Mouse (Mus musculus) liver, embryonic 15.5 days (tissue): ENCODE measurements around the gene Trappc6a. TPM values are rescaled to one million over a fixed set of nuclear protein-coding genes. Genes with fewer than 3 reads are reported as not detected.

Experiments
- ATAC-seq: fragments of 200-750 bp; cut with Nextera tagmentation; 2 replicates; pipeline ENCODE4 v1.8.0; 2017; ENCODE audit warnings: moderate number of reproducible peaks, mild to moderate bottlenecking, moderate library complexity; ENCODE audit not compliant: insufficient read depth
- H3K27ac ChIP-seq: fragments of 300-500 bp; sonication (generic); replicated peaks from 2 replicates; pipeline ENCODE4 v1.5.1; 2015; ENCODE audit warnings: mild to moderate bottlenecking, inconsistent platforms
- H3K27me3 ChIP-seq: fragments of 300-500 bp; sonication (generic); 2 replicates; pipeline ENCODE4 v1.6.1; 2015; ENCODE audit warnings: mild to moderate bottlenecking, inconsistent platforms
- H3K36me3 ChIP-seq: fragments of 300-500 bp; sonication (generic); replicated peaks from 2 replicates; pipeline ENCODE4 v1.6.1; 2015; ENCODE audit warnings: moderate library complexity, mild to moderate bottlenecking, inconsistent platforms
- H3K4me1 ChIP-seq: fragments of 300-500 bp; sonication (generic); replicated peaks from 2 replicates; pipeline ENCODE4 v1.6.1; 2015; ENCODE audit warnings: inconsistent platforms
- H3K4me2 ChIP-seq: fragments of 300-500 bp; sonication (generic); 2 replicates; pipeline ENCODE4 v1.6.1; 2015; ENCODE audit warnings: moderate library complexity, mild to moderate bottlenecking, inconsistent platforms
- H3K4me3 ChIP-seq: fragments of 300-500 bp; sonication (generic); replicated peaks from 2 replicates; pipeline ENCODE4 v1.5.1; 2015; ENCODE audit warnings: mild to moderate bottlenecking, inconsistent platforms
- H3K9ac ChIP-seq: fragments of 300-500 bp; sonication (generic); 2 replicates; pipeline ENCODE4 v1.6.1; 2015; ENCODE audit warnings: moderate library complexity, mild to moderate bottlenecking, inconsistent platforms
- H3K9me3 ChIP-seq: fragments of 300-500 bp; sonication (generic); replicated peaks from 2 replicates; pipeline ENCODE4 v1.6.1; 2016; ENCODE audit warnings: inconsistent platforms
- WGBS: fragments of 180-500 bp; shearing (Covaris S2); methylation state at CpG from one replicate; pipeline ENCODE4 v1.1.7; 2015; ENCODE audit warnings: mixed read lengths; ENCODE audit not compliant: insufficient replicate concordance; 5-methylcytosine and 5-hydroxymethylcytosine counted together
- polyA plus RNA-seq: library from polyadenylated mRNA; unstranded; fragments of >200 nt; fragmentation: Nextera tagmentation; extraction: Ambion mirVana; gene quantifications from 2 replicates; pipeline ENCODE4 v1.2.1, GENCODE M21; 2015

Trappc6a gene
- polyA plus RNA-seq, 1 experiment from 2014 or later, result 42.0 TPM

- Histone ChIP-seq H3K9ac (no peak overlapping the region), H3K9me3 (no peaks in the 10 kb centered on the region), H3K27me3 (peaks cover 64% of the 10 kb centered on the region), H3K4me1 (peaks cover 22% of the 10 kb centered on the region), H3K36me3 (peaks cover 13% of the 10 kb centered on the region), H3K4me3 (no peak overlapping the region), H3K27ac (no peak overlapping the region), H3K4me2 (no peak overlapping the region)
- no peak for ATAC-seq
- 53% methylated on average over 2 of the region's 2 CpGs for WGBS
These were observed 16.9 kb downstream of the Trappc6a start for GRCm38 (mm10) chr7:19525105-19525481.

GRCm38 (mm10) chr7:19531077-19531476, 22.9 kb downstream of the Trappc6a start:
- 71% methylated on average over 10 of the region's 10 CpGs for WGBS
- peaks cover 72% of the 10 kb centered on the region for H3K36me3 ChIP-seq
- no peak overlapping the region for H3K4me3 ChIP-seq
- no peak overlapping the region for H3K27ac ChIP-seq
- ATAC-seq, result no peak
- no peak overlapping the region for H3K9ac ChIP-seq
- no peak overlapping the region for H3K4me2 ChIP-seq
- no peaks in the 10 kb centered on the region for H3K9me3 ChIP-seq
- H3K4me1 ChIP-seq, result 0 out of 2 replicates have a peak, but pooled peaks cover 3% of the 10 kb centered on the region
- H3K27me3 ChIP-seq, result peaks cover 5% of the 10 kb centered on the region; the same call in 1 of the 2 replicates

DNA sequence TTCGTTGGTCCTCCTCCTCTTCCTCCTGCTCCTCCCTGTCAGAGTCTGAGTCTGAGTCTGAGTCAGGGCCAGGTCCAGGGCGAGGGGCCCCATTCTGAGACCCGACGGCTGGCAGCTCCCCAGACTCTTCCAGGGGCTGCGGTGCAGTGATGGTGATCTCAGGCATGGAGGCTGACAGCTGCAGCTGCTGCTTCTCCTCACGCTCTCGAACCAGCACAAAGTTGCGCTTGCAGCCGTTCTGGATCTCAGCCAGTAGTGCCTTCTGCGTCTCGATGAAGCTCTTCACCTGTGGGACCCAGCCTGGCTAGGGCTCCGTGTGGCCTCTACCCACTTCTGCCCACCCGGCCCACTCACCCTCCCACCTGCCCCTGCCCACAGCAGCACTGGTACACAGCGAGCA, 24.0 kb downstream of the Trappc6a start:
- Histone ChIP-seq H3K4me2 (no peak overlapping the region), H3K27ac (no peak overlapping the region), H3K36me3 (peaks cover 78% of the 10 kb centered on the region), H3K4me3 (no peak overlapping the region), H3K4me1 (0 out of 2 replicates have a peak, but pooled peaks cover 3% of the 10 kb centered on the region), H3K9ac (no peak overlapping the region), H3K27me3 (no peaks in the 10 kb centered on the region), H3K9me3 (no peaks in the 10 kb centered on the region)
- no peak for ATAC-seq
- 88% methylated on average over 14 of the region's 14 CpGs for WGBS

DNA sequence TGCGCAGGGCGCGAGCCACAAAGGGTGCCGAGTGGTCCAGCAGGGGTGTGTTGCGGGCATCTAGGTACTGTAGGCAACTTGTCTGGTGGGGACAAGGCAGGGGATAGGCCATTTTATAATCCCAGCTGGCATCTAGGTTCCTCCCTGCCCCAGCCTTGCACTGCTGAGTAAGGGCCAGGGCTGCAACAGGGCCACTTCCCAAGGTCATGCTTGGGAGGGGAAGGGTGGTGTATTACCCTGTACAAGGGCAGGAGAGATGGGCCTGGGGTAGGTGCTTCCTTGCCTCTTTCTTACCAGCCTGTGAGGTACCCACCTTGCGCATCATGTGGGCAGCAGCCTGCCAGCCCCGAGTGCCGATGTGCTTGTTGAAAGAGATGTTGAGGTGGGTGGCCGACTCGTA, 26.5 kb downstream of the Trappc6a start:
- H3K9ac ChIP-seq, result no peak overlapping the region
- H3K9me3 ChIP-seq, result no peaks in the 10 kb centered on the region
- H3K27ac ChIP-seq, result no peak overlapping the region
- peaks cover 74% of the 10 kb centered on the region for H3K36me3 ChIP-seq
- WGBS, result 89% methylated on average over 10 of the region's 10 CpGs
- no peaks in the 10 kb centered on the region for H3K27me3 ChIP-seq
- no peak overlapping the region for H3K4me3 ChIP-seq
- 0 out of 2 replicates have a peak, but pooled peaks cover 3% of the 10 kb centered on the region for H3K4me1 ChIP-seq
- no peak overlapping the region for H3K4me2 ChIP-seq
- ATAC-seq, result no peak

- Histone ChIP-seq H3K4me2 (no peak overlapping the region), H3K27ac (no peak overlapping the region), H3K9me3 (no peaks in the 10 kb centered on the region), H3K4me1 (peaks cover 32% of the 10 kb centered on the region), H3K9ac (no peak overlapping the region), H3K4me3 (no peak overlapping the region), H3K36me3 (peaks cover 22% of the 10 kb centered on the region), H3K27me3 (no peaks in the 10 kb centered on the region)
- ATAC-seq, result no peak
- WGBS, result 92% methylated on average over 2 of the region's 2 CpGs
These were observed 32.8 kb downstream of the Trappc6a start for GRCm38 (mm10) chr7:19540771-19541566.

DNA sequence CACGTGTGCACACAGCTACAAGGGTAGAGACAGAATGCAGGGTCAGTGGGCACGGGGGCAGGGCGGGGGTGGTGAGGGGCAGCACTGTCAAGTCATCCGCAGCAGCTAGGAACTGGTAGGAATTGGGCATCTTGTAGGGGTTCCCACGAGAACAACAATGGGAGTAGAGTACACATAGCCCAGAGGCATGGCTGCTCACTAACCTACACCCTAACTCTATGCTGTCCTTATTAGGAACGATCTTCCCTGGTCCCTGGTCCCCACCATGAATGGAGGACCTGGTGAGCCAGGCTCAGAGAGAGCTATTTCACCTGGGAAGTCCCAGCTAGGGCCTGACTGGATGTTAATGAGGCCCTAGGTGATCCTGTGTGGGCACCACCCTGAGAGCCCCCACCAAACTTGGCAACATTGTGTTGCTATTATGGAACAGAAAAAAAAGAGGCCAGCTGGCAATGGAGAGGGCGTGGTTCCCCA, 33.5 kb downstream of the Trappc6a start:
- ATAC-seq, result no peak
- Histone ChIP-seq H3K36me3 (peaks cover 18% of the 10 kb centered on the region), H3K4me2 (no peak overlapping the region), H3K27ac (no peak overlapping the region), H3K9me3 (no peaks in the 10 kb centered on the region), H3K27me3 (no peaks in the 10 kb centered on the region), H3K9ac (no peak overlapping the region), H3K4me1 (peaks cover 39% of the 10 kb centered on the region), H3K4me3 (no peak overlapping the region)
- 84% methylated on average over 7 of the region's 7 CpGs for WGBS

GRCm38 (mm10) chr7:19542155-19542691, 34.0 kb downstream of the Trappc6a start:
- Histone ChIP-seq H3K4me2 (no peak overlapping the region), H3K9ac (no peak overlapping the region), H3K9me3 (no peaks in the 10 kb centered on the region), H3K4me1 (peaks cover 44% of the 10 kb centered on the region), H3K36me3 (peaks cover 16% of the 10 kb centered on the region), H3K27me3 (no peaks in the 10 kb centered on the region), H3K27ac (no peak overlapping the region), H3K4me3 (no peak overlapping the region)
- no peak for ATAC-seq
- WGBS, result 62% methylated on average over 8 of the region's 8 CpGs

DNA sequence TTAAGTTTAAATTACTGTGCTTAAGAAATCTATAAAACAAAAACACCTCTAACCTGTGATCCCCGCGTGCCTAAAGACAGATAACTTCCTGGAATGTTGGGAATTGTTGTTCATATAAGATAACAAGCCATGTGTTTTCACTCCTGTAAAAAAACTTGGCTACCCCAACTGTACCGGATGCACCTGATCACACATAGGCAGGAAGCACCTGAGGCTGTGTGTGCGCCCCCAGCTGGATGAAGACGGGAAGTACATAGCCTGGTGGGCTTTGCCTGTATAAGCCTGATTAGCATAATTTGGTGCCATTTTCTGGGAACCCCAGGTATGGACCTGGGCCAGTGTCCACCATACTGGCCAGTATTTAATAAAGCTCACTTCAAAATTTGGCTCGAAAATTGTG, 35.4 kb downstream of the Trappc6a start:
- Histone ChIP-seq H3K9ac (no peak overlapping the region), H3K36me3 (peaks cover 10% of the 10 kb centered on the region; the same call in 1 of the 2 replicates), H3K27ac (no peak overlapping the region), H3K9me3 (no peaks in the 10 kb centered on the region), H3K4me2 (no peak overlapping the region), H3K4me1 (peaks cover 58% of the 10 kb centered on the region), H3K27me3 (no peaks in the 10 kb centered on the region), H3K4me3 (no peak overlapping the region)
- WGBS, result 46% methylated on average over 6 of the region's 6 CpGs
- ATAC-seq, result no peak

GRCm38 (mm10) chr7:19546007-19546406, 37.8 kb downstream of the Trappc6a start:
- ATAC-seq, result no peak
- 64% methylated on average over 3 of the region's 3 CpGs for WGBS
- peaks cover 65% of the 10 kb centered on the region for H3K4me1 ChIP-seq

DNA sequence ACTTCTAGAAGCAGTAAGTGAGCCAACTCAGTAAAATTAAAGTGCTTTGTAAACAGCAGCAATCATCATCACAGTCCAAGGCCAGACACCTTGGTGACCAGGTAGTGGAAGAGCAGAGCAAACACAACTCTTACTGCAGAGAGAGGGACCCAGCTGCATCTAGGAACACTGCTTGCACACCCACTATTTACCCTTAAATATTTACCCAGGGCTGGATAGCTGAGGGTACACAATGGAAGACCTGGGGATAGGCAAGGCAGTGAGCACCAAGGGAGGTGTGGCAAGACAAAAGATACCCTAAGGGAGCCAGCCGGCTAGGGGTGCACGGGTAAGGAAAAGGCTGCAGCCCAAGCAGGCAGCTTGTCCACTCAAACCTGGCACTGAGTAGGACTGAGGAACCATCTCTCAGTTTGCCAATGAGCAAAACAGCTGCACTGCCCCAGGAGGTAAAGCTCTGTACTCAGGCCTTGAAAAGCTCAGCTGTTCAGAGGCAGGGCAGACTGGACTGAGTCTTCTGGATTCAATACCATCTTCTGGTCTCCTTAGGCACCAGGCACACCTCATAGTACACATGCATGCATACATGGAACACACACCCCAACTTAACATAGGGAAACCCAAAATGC, 39.3 kb downstream of the Trappc6a start:
- Histone ChIP-seq H3K4me3 (no peak overlapping the region), H3K9me3 (no peaks in the 10 kb centered on the region), H3K4me2 (no peak overlapping the region), H3K4me1 (peaks cover 67% of the 10 kb centered on the region), H3K27me3 (no peaks in the 10 kb centered on the region), H3K36me3 (peaks cover 19% of the 10 kb centered on the region), H3K27ac (peak overlapping the region; percentile 38; the same call in 1 of the 2 replicates), H3K9ac (no peak overlapping the region)
- peak; percentile 44; the same call in 1 of the 2 replicates for ATAC-seq
- 77% methylated on average over 2 of the region's 2 CpGs for WGBS

More at GRCm38 (mm10) chr7:19546007-19546406, 37.8 kb downstream of the Trappc6a start:
- Histone ChIP-seq H3K4me2 (no peak overlapping the region), H3K4me3 (no peak overlapping the region), H3K9me3 (no peaks in the 10 kb centered on the region), H3K27me3 (no peaks in the 10 kb centered on the region), H3K36me3 (peaks cover 11% of the 10 kb centered on the region; the same call in 1 of the 2 replicates), H3K9ac (no peak overlapping the region), H3K27ac (peak overlapping the region; percentile 38; the same call in 1 of the 2 replicates)

- Histone ChIP-seq H3K9me3 (no peaks in the 10 kb centered on the region), H3K27me3 (no peaks in the 10 kb centered on the region), H3K4me2 (no peak overlapping the region), H3K27ac (no peak overlapping the region), H3K9ac (no peak overlapping the region), H3K4me1 (peaks cover 61% of the 10 kb centered on the region), H3K4me3 (no peak overlapping the region), H3K36me3 (peaks cover 32% of the 10 kb centered on the region)
- ATAC-seq, result no peak
- WGBS, result 84% methylated on average over 10 of the region's 10 CpGs
These were observed 41.2 kb downstream of the Trappc6a start for GRCm38 (mm10) chr7:19549394-19549793.
